Mouse (Mus musculus) layer of hippocampus, adult 2 months (tissue): ENCODE data around the gene Abcb8. TPM values are rescaled to one million over a fixed set of nuclear protein-coding genes. Genes with fewer than 3 reads are reported as not detected.

Experiments used
- DNase-seq, 2 experiments: peaks; one replicate each; pipeline ENCODE4 v3.0.0; 2022; ENCODE audit warnings: low spot score in 2 of 2
- H3K27ac ChIP-seq: fragments of 200-600 bp; 2 replicates; pipeline ENCODE4 v1.8.1; 2022
- H3K4me3 ChIP-seq: fragments of 200-600 bp; 2 replicates; pipeline ENCODE4 v1.8.1; 2022; ENCODE audit warnings: mild to moderate bottlenecking
- CTCF ChIP-seq: fragments of 200-600 bp; conservative IDR thresholded peaks from 2 replicates; pipeline ENCODE4 v1.8.1; 2022; ENCODE audit warnings: antibody characterized with exemption, mild to moderate bottlenecking, moderate library complexity
- total RNA-seq, 2 experiments: library from RNA; stranded (reverse); gene quantifications; 2 replicates each; pipeline ENCODE4 v1.2.3; 2021

Gene Abcb8
- total RNA-seq, 2 experiments from 2014 or later: 50.8 to 57.0 TPM

DNA sequence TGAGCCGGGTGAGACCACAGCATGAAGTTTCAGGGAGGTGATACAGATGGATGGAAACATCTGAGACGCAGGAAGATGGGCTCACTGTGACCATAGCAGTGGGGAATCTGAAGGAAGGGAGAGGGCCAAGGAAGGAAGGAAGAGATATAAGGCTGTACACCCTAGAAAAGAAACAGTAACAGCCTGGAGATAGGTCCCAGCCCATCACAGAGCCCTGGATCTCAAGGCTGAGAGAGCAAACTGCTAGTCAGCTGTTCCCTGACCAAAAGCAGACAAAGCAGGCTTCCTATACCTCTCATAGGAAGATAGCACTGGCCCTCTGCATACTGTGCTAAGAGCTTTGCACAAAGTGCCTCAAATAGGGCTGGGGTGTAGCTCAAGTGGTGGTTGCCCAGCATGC is 14.8 kb upstream of the Abcb8 start:
- Histone ChIP-seq H3K4me3 (no peak overlapping the region), H3K27ac (no peak overlapping the region)
- TF ChIP-seq CTCF: no peak
- DNase-seq: no peak

DNA sequence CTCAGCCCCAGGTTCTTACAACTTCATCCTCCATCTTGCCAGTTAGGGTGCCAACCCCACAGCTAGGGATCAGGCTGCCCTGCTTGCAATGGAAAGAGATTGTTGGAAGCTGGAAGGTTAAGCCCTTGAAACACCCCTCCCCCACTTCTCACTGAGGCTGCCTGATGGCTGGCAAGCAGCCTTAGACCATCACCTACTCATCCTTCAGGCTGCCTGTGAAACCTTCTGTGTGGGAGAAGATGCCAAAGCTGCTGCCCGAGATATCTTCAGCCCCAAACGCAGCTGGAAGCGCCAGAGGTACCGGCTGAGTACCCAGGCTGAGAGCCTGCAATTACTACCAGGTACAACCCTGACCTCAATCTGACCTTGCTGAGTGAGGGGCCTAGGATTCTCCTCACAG is 14.0 kb upstream of the Abcb8 start:
- no peak for DNase-seq
- Histone ChIP-seq H3K4me3 (no peak overlapping the region), H3K27ac (no peak overlapping the region)
- TF ChIP-seq CTCF: no peak

DNA sequence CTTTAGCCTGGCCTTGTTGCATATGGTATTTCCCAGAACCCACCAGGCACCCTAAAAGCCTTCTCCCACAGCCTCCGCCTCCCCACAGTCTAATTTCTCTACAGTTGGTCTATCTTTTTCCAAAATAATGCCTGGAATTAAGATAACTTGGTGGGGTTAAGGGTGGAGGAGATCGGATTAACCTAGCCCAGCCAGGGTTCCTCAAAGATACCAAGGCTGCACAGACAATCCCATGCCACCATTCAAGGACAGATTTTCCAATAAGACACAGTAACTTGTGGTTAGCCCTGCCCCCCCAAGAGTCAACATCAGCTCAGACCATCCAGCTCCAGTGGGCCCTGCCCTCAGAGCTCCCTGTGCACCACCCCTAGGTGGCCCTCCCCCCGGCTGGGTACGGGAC is 13.0 kb upstream of the Abcb8 start:
- no peak for DNase-seq
- Histone ChIP-seq H3K27ac (no peak overlapping the region), H3K4me3 (no peak overlapping the region)
- TF ChIP-seq CTCF: no peak

DNA sequence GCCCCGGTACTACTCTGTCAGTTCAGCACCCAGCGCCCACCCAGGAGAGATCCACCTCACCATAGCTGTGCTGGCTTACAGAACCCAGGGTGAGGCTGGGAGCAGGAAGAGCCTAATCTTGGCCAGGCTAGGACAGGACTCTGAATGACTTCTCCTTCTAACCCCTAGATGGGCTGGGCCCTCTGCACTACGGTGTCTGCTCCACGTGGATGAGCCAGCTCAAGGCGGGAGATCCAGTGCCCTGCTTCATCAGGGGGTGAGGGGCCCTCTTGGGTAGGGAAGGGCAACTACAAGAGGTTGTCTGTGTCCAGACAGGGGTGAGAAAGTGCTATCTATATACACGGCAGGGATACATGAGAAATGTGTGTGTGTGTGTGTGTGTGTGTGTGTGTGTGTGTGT is 12.0 kb upstream of the Abcb8 start:
- Histone ChIP-seq H3K27ac (no peak overlapping the region), H3K4me3 (no peak overlapping the region)
- no peak for TF ChIP-seq CTCF
- no peak for DNase-seq

DNA sequence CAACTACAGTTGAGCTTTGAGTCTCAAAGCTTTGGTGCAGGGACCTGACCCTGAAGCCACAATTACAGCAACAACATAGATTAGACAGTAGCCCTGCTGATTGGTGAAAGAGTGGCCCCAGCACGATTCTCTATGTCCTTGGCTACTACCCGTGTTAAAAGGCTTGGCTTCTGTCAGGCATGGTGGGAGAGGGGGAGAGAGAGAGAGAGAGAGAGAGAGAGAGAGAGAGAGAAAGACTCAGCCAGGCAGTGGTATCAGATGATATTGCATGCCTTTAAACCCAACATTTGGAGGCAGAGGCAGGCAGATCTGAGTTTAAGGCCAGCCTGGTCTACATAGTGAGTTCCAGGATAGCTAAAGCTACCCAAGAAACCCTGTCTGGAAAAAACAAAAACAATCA is 11.5 kb upstream of the Abcb8 start:
- TF ChIP-seq CTCF: no peak
- Histone ChIP-seq H3K27ac (no peak overlapping the region), H3K4me3 (no peak overlapping the region)
- no peak for DNase-seq

DNA sequence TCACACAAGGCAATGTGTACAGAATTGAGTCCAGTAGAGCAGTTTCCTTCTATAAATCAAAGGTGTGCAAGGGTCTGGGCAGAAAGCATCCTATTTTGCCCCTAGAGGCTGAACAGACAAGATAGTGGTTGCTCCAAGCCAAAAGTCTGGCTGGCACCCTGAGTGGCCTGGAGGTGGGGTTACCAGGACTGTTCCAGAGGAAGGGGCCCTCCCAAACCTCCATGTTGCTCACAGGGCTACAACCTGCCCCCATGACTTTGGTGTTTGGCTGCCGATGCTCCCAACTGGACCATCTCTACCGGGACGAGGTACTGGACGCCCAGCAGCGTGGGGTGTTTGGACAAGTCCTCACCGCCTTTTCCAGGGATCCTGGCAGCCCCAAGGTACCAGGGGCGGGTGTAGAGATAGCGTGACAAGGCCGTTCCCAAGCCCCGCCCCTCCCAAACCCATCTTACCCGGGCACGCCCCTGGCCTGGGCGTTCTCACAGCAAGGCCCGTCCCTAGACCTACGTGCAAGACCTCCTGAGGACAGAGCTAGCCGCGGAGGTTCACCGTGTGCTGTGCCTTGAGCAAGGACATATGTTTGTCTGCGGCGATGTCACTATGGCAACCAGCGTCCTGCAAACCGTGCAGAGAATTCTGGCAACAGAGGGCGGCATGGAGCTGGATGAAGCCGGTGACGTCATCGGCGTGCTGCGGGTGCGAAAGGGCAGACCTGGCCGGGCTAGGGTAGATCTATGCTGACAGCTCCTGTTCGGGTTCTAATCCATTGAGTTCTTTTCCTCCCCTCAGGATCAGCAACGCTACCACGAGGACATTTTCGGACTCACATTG is 10.2 kb upstream of the Abcb8 start:
- peak; percentile 88 to 90 for DNase-seq
- H3K4me3 ChIP-seq: peak overlapping the region; percentile 75
- H3K27ac ChIP-seq: peak overlapping the region; percentile 84
- TF ChIP-seq CTCF: peak; percentile 75

DNA sequence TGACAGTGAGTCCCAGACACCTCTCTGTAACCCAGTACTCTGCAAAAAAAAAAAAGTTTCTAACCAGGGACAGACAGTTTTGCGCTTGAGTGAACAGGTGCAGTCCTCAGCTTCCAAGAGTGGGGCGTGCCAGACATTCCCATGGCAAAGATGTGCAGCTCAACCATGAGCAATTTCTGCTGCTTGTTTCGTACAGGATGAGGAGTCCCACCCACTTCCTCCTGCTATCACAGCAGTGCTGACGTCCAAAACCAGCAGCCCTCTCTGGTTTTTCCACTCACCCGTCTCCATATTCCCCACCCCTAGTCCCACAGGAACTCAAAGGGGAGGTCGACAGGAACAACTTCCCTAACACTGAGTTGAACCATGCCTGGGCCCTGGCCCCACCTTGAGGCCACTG is 9.1 kb upstream of the Abcb8 start:
- no peak for TF ChIP-seq CTCF
- peak overlapping the region; percentile 75 for H3K4me3 ChIP-seq
- peak in 1 of 2 experiments; percentile 63 for DNase-seq
- peak overlapping the region; percentile 84; the same call in 1 of the 2 replicates for H3K27ac ChIP-seq

DNA sequence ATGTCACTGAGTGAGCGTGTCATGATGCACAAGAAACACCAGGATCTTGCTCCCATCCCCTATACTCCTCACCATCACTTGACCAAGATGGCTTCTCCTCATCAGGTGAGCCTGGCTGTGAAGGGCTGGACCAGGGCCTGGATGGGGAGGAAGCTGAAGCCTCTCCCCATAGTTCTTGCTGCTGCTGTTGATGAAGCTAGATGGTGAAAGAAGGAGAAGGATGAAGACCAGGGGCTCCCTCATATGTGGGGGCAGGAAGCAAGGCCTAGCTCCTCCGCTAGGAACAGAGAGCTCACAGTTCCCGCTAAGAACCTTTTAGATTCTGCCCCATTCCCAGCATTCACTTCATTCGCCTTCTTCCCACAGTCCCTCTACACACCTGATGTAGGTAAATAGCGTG is 8.1 kb upstream of the Abcb8 start:
- H3K4me3 ChIP-seq: no peak overlapping the region
- H3K27ac ChIP-seq: peak overlapping the region; percentile 84; the same call in 1 of the 2 replicates
- no peak for TF ChIP-seq CTCF

DNA sequence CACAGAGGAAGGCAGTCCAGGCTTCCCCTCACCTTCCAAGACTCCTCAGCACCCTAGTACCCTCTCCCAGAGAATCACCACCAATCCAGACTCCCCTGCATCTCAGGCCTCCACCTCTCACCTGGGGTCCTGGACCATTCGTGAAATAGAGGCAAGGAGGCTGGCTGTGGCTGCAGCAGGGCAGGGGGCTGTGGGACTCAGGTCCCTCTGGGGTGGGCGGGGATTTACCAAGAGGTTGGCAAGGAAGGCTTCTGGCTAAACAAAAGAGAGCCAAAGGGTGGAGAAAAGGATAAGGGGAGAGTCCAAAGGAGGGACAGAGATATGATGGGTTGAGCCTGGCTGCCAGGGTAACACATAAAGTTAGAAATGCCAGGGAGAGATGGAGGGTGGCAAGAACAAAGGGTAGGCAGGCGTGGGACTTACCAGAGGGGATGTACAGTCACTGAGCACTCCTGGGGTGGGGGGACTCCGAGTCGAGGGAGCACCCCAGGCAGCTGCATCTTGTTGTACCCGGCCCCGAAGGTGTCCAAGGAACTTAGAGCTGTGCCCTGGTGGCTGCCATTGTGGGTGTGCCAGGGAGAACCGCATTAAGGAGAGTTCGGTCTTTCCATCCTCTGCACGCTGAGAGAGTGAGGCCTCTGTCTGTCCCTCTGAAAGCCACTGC is 7.4 kb upstream of the Abcb8 start:
- no peak for TF ChIP-seq CTCF
- Histone ChIP-seq H3K4me3 (no peak overlapping the region), H3K27ac (no peak overlapping the region)
- DNase-seq: no peak

More for the DNA sequence above, 8.1 kb upstream of the Abcb8 start:
- no peak for DNase-seq

DNA sequence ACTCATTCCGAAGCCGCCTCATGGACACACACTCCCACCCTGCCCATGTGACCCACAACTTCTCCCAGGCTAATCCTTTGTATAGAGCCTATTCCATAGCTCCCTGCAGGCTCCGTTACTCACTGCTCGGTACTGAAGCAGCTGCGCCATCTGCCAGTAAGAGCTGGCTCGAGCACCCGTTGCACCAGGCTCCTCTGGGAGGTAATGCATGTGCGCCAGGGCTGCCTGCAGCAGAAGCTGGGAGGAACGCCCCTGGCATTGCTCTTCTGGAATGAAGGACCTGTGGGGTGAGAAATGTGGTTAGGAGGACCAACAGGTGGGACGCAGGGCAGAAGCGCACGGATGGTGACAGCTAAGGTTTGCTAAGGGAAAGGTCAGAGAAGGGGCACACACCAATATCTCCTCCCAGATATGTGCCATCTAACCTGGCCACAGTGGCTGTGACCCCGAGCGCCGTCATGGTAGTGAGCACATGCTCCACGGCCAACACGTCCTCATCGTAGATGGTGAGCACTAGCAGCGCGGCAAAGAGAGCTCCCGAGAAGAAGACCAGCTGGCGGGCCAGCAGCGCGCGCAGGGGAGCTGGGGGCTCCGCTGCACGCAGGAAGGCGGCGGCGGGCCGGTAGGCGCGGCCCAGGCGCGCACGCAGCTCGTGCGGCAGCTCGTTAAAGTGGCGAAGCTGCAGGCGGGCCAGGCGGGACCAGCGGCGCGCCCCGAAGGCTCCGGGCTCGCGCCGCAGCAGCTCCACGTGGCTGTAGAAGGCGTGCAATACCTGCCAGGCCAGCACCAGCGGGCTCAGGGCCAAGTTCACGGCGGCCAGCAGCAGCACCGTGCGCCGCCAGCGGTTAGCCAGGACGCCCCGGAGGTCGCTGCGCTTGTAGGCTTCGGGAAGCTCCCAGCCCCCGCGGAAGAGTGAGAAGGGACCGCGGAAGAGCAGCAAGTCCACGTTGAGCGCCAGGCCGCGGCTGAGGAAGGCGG is 5.9 kb upstream of the Abcb8 start:
- Histone ChIP-seq H3K4me3 (peak overlapping the region; percentile 55), H3K27ac (peak overlapping the region; percentile 4; the same call in 1 of the 2 replicates)
- DNase-seq: peak; percentile 56 to 57
- TF ChIP-seq CTCF: peak; percentile 54

DNA sequence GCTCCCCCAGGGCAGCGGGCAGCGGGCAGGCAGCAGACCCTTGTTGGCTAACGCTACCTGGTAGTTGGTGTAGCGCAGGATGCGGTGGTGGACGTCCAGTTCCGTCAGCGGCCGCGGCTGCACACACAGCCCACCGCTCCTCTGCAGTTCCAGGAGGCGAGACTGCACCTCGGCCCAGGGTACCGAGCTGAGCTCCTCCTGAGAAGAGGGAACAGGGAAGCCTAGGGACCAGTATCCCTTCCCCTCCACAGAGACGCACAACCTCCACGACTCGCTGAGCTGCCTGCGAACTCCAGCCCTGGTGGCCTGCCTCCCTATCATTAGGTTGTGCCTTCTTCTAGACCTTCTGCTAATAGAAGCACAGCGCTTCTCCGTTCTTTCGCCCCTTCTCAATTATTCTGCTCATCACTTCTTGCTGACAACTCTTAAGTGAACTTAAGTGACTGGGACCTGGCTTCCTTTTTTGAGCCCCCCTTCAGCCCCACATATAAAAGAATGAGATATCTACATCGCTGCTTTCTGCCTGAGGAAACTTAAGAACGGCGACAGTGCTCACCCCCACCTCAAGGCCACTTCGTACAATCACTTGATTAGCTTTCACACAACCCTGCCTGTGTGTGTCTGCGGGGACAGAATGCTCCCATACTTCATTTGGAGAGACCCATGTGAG is 5.1 kb upstream of the Abcb8 start:
- DNase-seq: no peak
- peak overlapping the region; percentile 55 for H3K4me3 ChIP-seq
- TF ChIP-seq CTCF: no peak
- H3K27ac ChIP-seq: peak overlapping the region; percentile 4; the same call in 1 of the 2 replicates

DNA sequence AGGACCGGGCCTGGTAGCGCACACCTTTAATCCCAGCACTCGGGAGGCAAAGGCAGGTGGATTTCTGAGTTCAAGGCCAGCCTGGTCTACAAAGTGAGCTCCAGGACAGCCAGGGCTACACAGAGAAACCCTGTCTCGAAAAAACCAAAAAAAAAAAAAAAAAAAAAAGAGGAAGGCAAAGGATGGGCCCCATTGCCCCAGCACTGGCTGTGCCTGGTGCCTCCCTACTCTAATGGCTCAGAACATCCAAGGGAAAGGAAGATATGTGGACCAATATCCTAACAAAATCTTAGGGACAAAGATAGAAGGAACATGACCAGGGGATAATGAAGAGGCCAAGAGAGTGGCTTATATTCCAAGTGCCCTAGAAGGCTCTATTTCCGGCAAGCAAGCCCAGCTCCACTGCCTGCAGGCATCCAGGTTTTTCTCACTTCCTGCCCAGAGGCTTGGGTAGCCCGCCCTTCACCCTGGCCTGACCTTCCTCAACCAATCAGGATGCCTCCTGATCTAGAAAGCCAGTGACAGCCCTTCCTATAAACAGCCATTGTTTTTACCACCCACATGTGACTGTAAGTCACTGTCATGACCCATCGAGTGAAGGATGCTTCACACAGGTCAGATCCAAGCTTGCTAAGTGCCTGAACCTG is 4.3 kb upstream of the Abcb8 start:
- DNase-seq: no peak
- Histone ChIP-seq H3K4me3 (no peak overlapping the region), H3K27ac (no peak overlapping the region)
- no peak for TF ChIP-seq CTCF
